Mouse (Mus musculus): ENCODE data around the gene Ifnz. TPM values are rescaled to one million over a fixed set of nuclear protein-coding genes. Genes with fewer than 3 reads are reported as not detected.
"Not testable (repeated sequence)": the region's sequence is repeated elsewhere in the genome, so short reads cannot be mapped to it uniquely, and the experiment has no call there.

Gene Ifnz
- polyA plus RNA-seq, 1 experiment, result not detected

GRCm38 (mm10) chr4:88815928-88816327, 34.0 kb downstream of the Ifnz start, which contains the start of gene Ifna7:
Gene Ifna7 (plus strand): TSS chr4:88816228.
- 51% methylated on average over 3 of the region's 3 CpGs for WGBS
- no peaks in the 10 kb centered on the region for H3K4me1 ChIP-seq (ENCODE audit: control insufficient read depth, insufficient read depth, insufficient read length, low read length)
- TF ChIP-seq POLR2A (IDR thresholded peaks at IDR 0.05; ENCODE audit: low read depth, low read length) (no peak), CTCF (IDR thresholded peaks at IDR 0.05; ENCODE audit: extremely low read depth, insufficient read length, insufficient replicate concordance, low read depth, low read length) (no peak)

GRCm38 (mm10) chr4:88819659-88820058, 37.7 kb downstream of the Ifnz start, which contains the start of gene Ifna11:
Gene Ifna11 (plus strand): TSS chr4:88819959.
- H3K27me3 ChIP-seq (ENCODE audit: control insufficient read depth, insufficient read depth, low read length), result no peaks in the 10 kb centered on the region; the same call in 1 of the 2 replicates
- no peaks in the 10 kb centered on the region for H3K4me1 ChIP-seq (ENCODE audit: control insufficient read depth, insufficient read depth, insufficient read length, low read length)
- TF ChIP-seq CTCF (IDR thresholded peaks at IDR 0.05; ENCODE audit: extremely low read depth, insufficient read length, insufficient replicate concordance, low read depth, low read length) (no peak), POLR2A (IDR thresholded peaks at IDR 0.05; ENCODE audit: low read depth, low read length) (no peak)
- WGBS, result 83% methylated on average over 1 of the region's 1 CpGs
- no peak within 1 kb of the TSS for H3K27ac ChIP-seq (ENCODE audit: insufficient read depth, low read depth, low read length)
- H3K36me3 ChIP-seq (ENCODE audit: control insufficient read depth, insufficient read depth, low read length), result no peaks in the 10 kb centered on the region
- no peak within 1 kb of the TSS for H3K4me3 ChIP-seq (ENCODE audit: low read depth, low read length)

More at GRCm38 (mm10) chr4:88815928-88816327, 34.0 kb downstream of the Ifnz start, which contains the start of gene Ifna7:
- no peaks in the 10 kb centered on the region for H3K36me3 ChIP-seq (ENCODE audit: control insufficient read depth, insufficient read depth, low read length)
- no peak within 1 kb of the TSS for H3K27ac ChIP-seq (ENCODE audit: insufficient read depth, low read depth, low read length)
- no peak within 1 kb of the TSS for H3K4me3 ChIP-seq (ENCODE audit: low read depth, low read length)
- H3K27me3 ChIP-seq (ENCODE audit: control insufficient read depth, insufficient read depth, low read length), result no peaks in the 10 kb centered on the region; the same call in 1 of the 2 replicates

GRCm38 (mm10) chr4:88822995-88823394, 41.1 kb downstream of the Ifnz start:
- Histone ChIP-seq H3K36me3 (ENCODE audit: control insufficient read depth, insufficient read depth, low read length) (no peaks in the 10 kb centered on the region), H3K4me1 (ENCODE audit: control insufficient read depth, insufficient read depth, insufficient read length, low read length) (no peaks in the 10 kb centered on the region), H3K27ac (ENCODE audit: insufficient read depth, low read depth, low read length) (no peak overlapping the region), H3K4me3 (ENCODE audit: low read depth, low read length) (no peak overlapping the region), H3K27me3 (ENCODE audit: control insufficient read depth, insufficient read depth, low read length) (no peaks in the 10 kb centered on the region; the same call in 1 of the 2 replicates)
- TF ChIP-seq CTCF (IDR thresholded peaks at IDR 0.05; ENCODE audit: extremely low read depth, insufficient read length, insufficient replicate concordance, low read depth, low read length) (no peak), POLR2A (IDR thresholded peaks at IDR 0.05; ENCODE audit: low read depth, low read length) (no peak)
- 27% methylated on average over 4 of the region's 4 CpGs for WGBS

- H3K27me3 ChIP-seq (ENCODE audit: control insufficient read depth, insufficient read depth, low read length); H3K4me1 ChIP-seq (ENCODE audit: control insufficient read depth, insufficient read depth, insufficient read length, low read length); H3K27ac ChIP-seq (ENCODE audit: insufficient read depth, low read depth, low read length); H3K4me3 ChIP-seq (ENCODE audit: low read depth, low read length); H3K36me3 ChIP-seq (ENCODE audit: control insufficient read depth, insufficient read depth, low read length): not testable (repeated sequence)
Observed at GRCm38 (mm10) chr4:88827116-88827515, 45.2 kb downstream of the Ifnz start, which contains the start of gene Ifna6. Gene Ifna6 (plus strand): TSS chr4:88827416.

GRCm38 (mm10) chr4:88830523-88830922, 48.6 kb downstream of the Ifnz start:
- Histone ChIP-seq H3K4me3 (ENCODE audit: low read depth, low read length) (no peak overlapping the region), H3K27ac (ENCODE audit: insufficient read depth, low read depth, low read length) (no peak overlapping the region), H3K36me3 (ENCODE audit: control insufficient read depth, insufficient read depth, low read length) (no peaks in the 10 kb centered on the region), H3K4me1 (ENCODE audit: control insufficient read depth, insufficient read depth, insufficient read length, low read length) (no peaks in the 10 kb centered on the region), H3K27me3 (ENCODE audit: control insufficient read depth, insufficient read depth, low read length) (no peaks in the 10 kb centered on the region)
- WGBS, result 22% methylated on average over 4 of the region's 4 CpGs
- TF ChIP-seq CTCF (IDR thresholded peaks at IDR 0.05; ENCODE audit: extremely low read depth, insufficient read length, insufficient replicate concordance, low read depth, low read length) (no peak), POLR2A (IDR thresholded peaks at IDR 0.05; ENCODE audit: low read depth, low read length) (no peak)

Other genes with a start within 250 kb of the Ifnz start
- gene Ifna15, start 223.9 kb upstream of the Ifnz start, polyA plus RNA-seq (2012; rRNA removed), result not detected in 2 replicates
- gene Ifna14, start 210.3 kb upstream of the Ifnz start, polyA plus RNA-seq (2012; rRNA removed), result not detected in 2 replicates
- gene Ifna9, start 189.7 kb upstream of the Ifnz start, polyA plus RNA-seq (2012; rRNA removed), result not detected in 2 replicates
- not detected in 2 replicates for gene Ifna12, start 178.8 kb upstream of the Ifnz start, polyA plus RNA-seq (2012; rRNA removed)
- not detected in 2 replicates for gene C87499, start 147.7 kb upstream of the Ifnz start, polyA plus RNA-seq (2012; rRNA removed)
- not detected in 2 replicates for gene Ifna13, start 137.7 kb upstream of the Ifnz start, polyA plus RNA-seq (2012; rRNA removed)
- gene Ifna16, start 105.2 kb upstream of the Ifnz start, polyA plus RNA-seq (2012; rRNA removed), result not detected in 2 replicates
- not detected in 2 replicates for gene Ifna2, start 98.2 kb upstream of the Ifnz start, polyA plus RNA-seq (2012; rRNA removed)
- gene Ifnab, start 90.8 kb upstream of the Ifnz start, polyA plus RNA-seq (2012; rRNA removed), result not detected in 2 replicates
- gene Gm26566, start 60.3 kb upstream of the Ifnz start, polyA plus RNA-seq (2012; rRNA removed), result 0.68 TPM in 1 of 2 replicates, not detected in the other
- 6.5 and 11.3 TPM in 2 replicates for gene Klhl9, start 59.7 kb upstream of the Ifnz start, polyA plus RNA-seq (2012; rRNA removed)
- gene Gm13271, start 27.3 kb upstream of the Ifnz start, polyA plus RNA-seq (2012; rRNA removed), result not detected in 2 replicates
- 0.08 TPM in 2 replicates for gene Gm13283, start 22.0 kb upstream of the Ifnz start, polyA plus RNA-seq (2012; rRNA removed)
- not detected in 2 replicates for gene Gm13290, start 8.3 kb upstream of the Ifnz start, polyA plus RNA-seq (2012; rRNA removed)
- not detected in 2 replicates for gene Gm13289, start 5.2 kb upstream of the Ifnz start, polyA plus RNA-seq (2012; rRNA removed)
- gene Gm13272, start 2.3 kb upstream of the Ifnz start, polyA plus RNA-seq (2012; rRNA removed), result not detected in 2 replicates
- gene Gm13276, start 3.6 kb downstream of the Ifnz start, polyA plus RNA-seq (2012; rRNA removed), result not detected in 2 replicates
- not detected in 2 replicates for gene Gm13277, start 6.5 kb downstream of the Ifnz start, polyA plus RNA-seq (2012; rRNA removed)
- gene Gm13278, start 9.4 kb downstream of the Ifnz start, polyA plus RNA-seq (2012; rRNA removed), result not detected in 2 replicates
- not detected in 2 replicates for gene Gm13275, start 12.4 kb downstream of the Ifnz start, polyA plus RNA-seq (2012; rRNA removed)
- not detected in 2 replicates for gene Gm13279, start 15.3 kb downstream of the Ifnz start, polyA plus RNA-seq (2012; rRNA removed)
- not detected in 2 replicates for gene Gm13285, start 17.5 kb downstream of the Ifnz start, polyA plus RNA-seq (2012; rRNA removed)
- not detected in 2 replicates for gene Gm13287, start 21.1 kb downstream of the Ifnz start, polyA plus RNA-seq (2012; rRNA removed)
- not detected in 2 replicates for gene Gm13288, start 23.4 kb downstream of the Ifnz start, polyA plus RNA-seq (2012; rRNA removed)
- gene Ifna7, start 34.1 kb downstream of the Ifnz start, polyA plus RNA-seq (2012; rRNA removed), result not detected in 2 replicates
- not detected in 2 replicates for gene Ifna11, start 37.8 kb downstream of the Ifnz start, polyA plus RNA-seq (2012; rRNA removed)
- gene Ifna6, start 45.3 kb downstream of the Ifnz start, polyA plus RNA-seq (2012; rRNA removed), result not detected in 2 replicates
- not detected in 2 replicates for gene Ifna5, start 53.4 kb downstream of the Ifnz start, polyA plus RNA-seq (2012; rRNA removed)
- gene Ifna4, start 59.7 kb downstream of the Ifnz start, polyA plus RNA-seq (2012; rRNA removed), result not detected in 2 replicates
- not detected in 2 replicates for gene Ifna1, start 68.0 kb downstream of the Ifnz start, polyA plus RNA-seq (2012; rRNA removed)
- gene Ifne, start 98.1 kb downstream of the Ifnz start, polyA plus RNA-seq (2012; rRNA removed), result 0.42 TPM in 1 of 2 replicates, not detected in the other